Mouse (Mus musculus): ENCODE results near the gene Fgfrl1. TPM values are rescaled to one million over a fixed set of nuclear protein-coding genes. Genes with fewer than 3 reads are reported as not detected.

Fgfrl1 gene
- total RNA-seq (2015; ENCODE audit: low replicate concordance) = 14.0 and 15.2 TPM in 2 replicates
- 18.5 and 21.0 TPM in 2 replicates for total RNA-seq (2017; ENCODE audit: low replicate concordance)

DNA sequence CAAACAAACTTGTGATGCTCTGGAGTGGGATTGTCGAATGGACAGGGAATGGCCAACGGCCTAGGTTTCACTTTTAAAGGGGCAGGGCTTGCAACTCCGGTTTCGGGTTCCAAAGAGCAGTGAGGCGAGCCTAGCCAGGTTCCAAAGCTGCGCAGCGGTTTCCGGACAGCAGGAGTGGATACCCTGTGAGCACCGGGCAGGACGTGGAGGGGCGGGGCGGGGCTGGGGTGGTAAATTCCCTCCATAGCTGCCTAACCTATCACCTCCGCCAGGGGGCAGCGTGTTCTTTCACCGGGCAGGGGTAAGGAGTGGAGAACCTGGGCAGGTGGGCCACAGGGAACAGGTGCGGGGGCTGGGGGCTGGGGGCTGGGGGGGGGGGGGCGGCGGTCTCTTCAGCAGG is at the start of gene Fgfrl1:
TSS of gene Fgfrl1 (plus strand) at position 112 of the 400 bp plus-strand sequence.
- peak; percentile 48 for ATAC-seq (replicated peaks; ENCODE audit: low FRiP score, poor library complexity, severe bottlenecking)

DNA sequence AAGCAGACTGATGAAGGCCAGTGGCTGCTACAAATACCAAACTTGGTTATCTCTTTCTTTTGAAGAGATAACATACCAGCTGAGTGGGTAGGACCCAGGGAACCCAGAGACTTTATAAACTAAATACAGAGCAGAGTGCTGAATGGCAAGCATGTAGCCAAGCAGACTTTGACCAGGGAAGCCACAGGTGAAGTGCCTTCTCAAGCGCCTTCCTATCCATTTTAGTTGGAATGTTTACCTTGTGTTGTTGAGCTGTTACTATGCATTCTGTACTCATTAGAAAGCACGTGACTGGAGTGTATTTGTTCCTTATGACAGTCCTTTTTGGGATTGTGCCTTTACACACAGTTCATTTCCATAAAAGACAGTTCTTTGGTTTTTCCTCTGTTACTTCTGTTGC is 48.5 kb upstream of the Fgfrl1 start:
- ATAC-seq (replicated peaks; ENCODE audit: low FRiP score, poor library complexity, severe bottlenecking) = no peak

DNA sequence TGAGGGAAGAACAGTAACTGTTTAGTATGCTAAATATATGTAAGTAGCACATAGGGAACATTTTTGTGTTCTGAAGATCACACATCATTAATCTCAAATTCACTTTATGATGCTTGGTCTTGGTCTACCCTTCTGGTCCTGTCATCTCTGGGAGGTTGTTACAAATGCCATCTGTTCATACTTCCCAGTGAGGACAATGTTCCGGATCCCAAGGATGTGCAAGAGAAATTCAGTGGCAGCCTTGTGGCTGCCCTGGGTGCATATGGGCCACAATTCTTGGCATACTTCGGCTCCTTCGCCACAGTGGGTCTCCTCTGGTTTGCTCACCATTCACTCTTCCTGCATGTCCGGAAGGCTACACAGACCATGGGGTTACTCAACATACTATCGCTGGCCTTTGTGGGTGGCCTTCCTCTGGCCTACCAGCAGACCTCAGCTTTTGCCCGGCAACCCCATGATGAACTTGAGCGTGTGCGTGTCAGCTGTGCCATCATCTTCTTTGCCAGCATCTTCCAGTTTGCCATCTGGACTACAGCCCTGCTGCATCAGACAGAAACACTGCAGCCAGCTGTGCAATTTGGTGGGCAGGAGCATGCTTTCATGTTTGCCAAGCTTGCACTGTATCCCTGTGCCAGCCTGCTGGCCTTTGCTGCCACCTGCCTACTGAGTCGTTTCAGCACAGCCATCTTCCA is 46.4 kb upstream of the Fgfrl1 start:
- no peak for ATAC-seq (replicated peaks; ENCODE audit: low FRiP score, poor library complexity, severe bottlenecking)

DNA sequence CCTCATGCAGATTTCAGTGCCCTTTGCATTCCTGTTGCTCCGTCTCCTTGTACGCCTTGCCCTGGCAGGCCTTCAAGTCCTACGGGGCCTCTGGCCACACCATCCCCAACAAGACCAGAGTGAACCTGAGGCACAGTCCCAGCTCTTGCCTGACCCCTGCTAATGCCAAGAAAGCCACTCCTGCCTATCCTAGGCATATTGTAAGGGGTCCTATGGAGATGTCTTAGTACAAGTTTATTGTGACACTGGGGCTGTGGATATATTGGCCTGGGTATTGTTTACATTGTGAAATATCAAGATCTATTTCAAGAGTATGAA is 45.9 kb upstream of the Fgfrl1 start:
- no peak for ATAC-seq (replicated peaks; ENCODE audit: low FRiP score, poor library complexity, severe bottlenecking)

DNA sequence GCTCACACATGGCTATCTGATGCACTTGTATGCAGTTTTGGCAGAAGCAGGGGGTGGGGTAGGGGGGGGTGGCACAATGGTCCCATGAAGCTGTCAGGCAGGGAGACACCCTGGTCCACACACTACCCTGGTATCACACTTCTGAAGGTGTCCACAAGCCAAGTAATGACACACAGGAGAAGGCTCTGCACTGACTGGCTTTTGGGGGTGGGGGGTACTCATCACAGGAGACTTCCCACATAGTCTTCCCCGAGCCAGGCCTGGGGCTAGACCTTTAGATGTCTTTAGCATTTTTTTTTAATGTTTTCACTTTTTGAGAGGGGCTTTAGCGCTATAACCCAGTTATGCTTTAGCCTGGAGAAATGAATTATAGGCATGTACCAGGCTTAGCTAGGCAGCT is 44.9 kb upstream of the Fgfrl1 start:
- no peak for ATAC-seq (replicated peaks; ENCODE audit: low FRiP score, poor library complexity, severe bottlenecking)

DNA sequence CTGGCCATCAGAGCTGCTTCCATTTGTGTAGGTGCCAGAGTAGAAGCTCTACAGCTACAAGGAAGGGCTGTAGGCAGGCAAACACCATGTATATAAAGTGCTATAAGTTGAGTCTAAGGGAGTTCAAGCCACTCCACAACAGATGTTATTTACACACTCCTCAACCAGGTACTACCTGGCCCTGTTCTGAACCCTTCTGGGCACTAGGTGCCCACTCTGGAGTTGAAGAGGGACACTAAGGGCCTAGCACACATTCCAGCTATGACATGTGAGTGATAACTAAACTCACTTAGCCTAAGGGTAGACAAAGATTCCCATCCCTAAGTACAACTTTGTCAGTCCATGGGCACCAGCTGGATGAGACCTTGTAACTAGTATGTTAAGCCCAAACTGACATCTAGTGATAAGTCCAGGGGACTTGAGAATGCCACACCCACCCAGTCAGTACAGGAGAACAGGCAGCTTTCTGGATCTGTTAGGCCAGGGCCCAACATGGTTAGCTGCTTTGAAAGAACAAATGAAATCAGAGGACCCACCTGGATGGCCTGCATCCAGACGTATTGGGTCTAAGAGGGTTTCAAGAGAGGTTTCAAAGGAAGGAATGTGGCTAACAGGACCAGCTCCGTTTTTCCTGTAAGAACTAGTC is 44.2 kb upstream of the Fgfrl1 start:
- no peak for ATAC-seq (replicated peaks; ENCODE audit: low FRiP score, poor library complexity, severe bottlenecking)

DNA sequence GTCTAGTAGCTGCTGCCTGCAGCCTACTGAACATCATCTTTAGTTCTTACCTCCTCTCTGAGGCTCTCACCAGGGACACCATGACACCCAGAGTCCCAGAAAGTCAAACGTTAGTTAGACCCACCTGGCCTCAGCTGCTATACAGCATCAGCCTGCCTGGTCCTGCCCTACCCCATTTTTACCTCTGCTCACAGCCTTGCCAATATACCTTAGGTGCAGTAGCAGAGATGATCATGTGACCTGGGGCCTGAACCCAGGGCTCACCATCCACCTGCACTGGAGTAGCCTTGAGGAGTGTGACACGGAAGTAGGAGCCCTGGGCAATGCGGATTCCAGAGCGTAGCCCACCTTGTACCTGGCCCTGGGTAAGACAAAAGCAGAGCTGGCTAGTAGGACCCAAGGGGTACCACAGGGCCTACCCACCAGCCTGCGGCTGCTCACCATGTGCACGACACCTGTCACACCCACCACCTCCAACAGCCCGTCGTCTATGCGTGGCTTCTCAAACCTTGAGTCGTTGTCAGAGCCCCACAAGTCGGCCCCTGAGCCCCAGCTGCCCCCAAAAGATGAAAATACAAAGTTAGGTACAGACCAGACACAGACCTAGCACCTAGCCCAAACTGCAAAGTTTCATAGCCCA is 43.1 kb upstream of the Fgfrl1 start:
- ATAC-seq (replicated peaks; ENCODE audit: low FRiP score, poor library complexity, severe bottlenecking) = no peak

DNA sequence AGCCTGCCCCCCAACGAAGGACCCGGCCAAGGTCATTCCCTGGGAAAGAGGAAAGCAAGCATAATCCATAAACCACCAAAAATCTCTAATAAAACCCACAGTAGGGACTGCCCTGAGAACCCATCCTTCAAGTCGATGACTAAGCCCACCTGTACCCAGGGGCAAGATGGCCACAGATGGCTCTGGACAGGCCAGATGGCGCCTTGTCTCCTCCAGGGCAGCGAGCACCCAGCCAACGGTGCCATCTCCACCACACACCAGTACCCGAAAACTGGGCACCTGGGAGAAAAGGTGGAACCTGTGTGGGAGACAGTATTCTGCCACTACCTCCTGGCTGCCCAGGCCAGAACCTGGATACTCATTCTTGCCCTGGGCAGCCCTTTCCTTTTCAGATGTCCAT is 41.8 kb upstream of the Fgfrl1 start:
- no peak for ATAC-seq (replicated peaks; ENCODE audit: low FRiP score, poor library complexity, severe bottlenecking)

DNA sequence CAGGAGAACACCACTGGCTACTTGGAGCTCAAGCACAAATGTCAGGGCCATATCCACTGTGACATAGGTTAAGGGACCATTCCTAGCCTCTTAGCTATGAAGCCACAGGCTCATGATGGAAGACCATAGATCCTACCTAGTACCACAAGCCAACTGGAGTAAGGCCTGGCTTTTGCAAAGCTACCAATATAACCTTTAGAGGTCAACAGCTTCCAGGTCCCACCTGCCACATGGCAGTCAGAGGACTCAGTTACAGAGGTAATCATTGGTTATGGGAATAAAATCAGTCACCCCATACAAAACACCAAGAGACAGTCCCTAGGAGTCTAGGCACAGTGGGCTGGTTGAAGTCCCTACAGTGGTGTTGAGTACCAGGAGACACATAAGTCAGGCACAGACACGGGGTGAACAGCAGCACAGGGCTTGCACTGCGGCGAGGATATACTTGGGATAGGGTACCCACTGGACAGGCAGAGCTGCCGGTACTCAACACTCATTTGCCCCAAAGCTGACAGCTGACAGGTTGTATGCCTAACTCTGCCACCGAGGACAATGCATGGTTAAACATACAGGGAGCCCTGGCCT is 41.0 kb upstream of the Fgfrl1 start:
- no peak for ATAC-seq (replicated peaks; ENCODE audit: low FRiP score, poor library complexity, severe bottlenecking)

DNA sequence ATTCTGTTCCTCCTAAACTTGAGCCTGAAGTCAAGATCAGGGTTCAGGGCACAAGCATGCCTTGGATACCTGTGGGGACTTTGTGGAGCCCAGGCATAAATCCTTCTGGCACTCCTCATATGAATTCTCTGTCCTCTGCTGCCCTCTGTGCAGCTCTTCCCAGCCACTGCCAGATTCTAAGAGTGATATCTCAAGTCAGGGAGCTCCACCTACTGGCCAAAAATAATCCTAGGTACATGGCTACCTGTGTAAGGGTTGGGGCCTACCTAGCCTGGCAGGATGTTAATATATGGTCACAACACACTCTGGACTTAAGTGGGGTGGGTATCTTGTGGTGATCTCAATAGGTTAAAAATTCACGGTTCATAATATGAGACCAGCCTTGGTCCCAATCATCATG is 40.4 kb upstream of the Fgfrl1 start:
- ATAC-seq (replicated peaks; ENCODE audit: low FRiP score, poor library complexity, severe bottlenecking) = peak; percentile 78

DNA sequence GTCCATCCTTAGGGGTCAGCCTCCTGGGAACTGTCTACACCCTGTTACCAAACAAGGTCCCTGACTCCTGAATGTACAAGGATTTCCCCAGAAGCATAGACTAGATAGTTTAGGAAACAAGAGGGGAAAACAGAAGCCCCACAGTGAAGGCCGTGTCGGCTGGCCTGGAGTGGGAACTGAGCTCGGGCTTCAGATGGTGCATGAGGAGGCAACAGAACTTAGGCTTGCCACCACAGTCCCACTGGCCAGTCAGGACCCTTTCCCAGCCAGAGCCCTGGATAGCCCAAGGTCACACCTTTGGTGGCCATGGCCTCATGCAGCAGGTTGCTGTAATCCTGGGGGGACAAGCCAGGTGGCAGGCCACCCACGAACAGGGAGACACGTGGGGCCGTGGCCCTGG is 38.8 kb upstream of the Fgfrl1 start:
- ATAC-seq (replicated peaks; ENCODE audit: low FRiP score, poor library complexity, severe bottlenecking) = no peak

DNA sequence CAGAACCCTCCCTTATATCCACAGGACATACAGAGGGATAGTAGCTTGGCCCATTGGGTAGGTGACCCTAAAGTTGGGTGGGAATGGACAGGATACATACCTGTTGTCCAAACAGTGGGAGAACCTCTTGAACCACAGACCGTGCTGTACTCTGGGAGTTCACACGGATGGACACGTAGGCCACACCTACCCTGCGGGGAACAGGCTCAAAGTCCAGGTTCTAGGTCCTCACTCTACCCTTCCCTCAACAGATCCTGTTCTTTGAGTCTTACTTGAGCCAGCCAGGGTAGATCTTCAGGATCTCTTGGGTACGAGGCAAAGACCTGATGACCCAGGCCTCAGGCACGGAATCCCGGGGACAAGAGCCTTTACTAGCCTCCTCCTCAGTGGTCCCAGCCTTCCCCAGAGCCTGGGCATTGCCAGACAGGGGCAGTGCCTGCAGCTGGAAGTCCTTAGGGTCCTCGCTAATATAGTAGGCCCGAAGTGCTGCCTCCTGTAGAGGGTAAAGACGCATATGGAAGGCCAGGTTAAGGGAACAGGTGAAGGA is 37.7 kb upstream of the Fgfrl1 start:
- no peak for ATAC-seq (replicated peaks; ENCODE audit: low FRiP score, poor library complexity, severe bottlenecking)

DNA sequence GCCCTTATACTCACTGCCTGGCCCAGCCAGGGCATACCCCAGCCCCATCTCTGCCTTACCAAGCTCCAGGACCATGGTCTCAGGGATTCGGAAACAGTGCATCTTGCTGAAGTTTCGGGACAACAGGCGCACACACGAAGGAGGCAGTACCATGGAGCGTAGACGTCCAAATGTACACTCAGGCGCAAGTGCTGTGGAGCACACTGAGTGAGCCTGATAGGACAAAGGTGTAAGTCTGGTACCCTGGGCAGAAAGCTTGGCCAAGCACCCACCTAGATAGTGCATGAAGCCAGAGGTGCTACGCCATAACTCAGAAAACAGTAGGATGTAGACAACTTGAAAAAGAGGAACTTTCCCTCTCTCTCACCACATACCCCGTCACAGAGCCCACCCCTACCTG is 36.8 kb upstream of the Fgfrl1 start:
- no peak for ATAC-seq (replicated peaks; ENCODE audit: low FRiP score, poor library complexity, severe bottlenecking)

DNA sequence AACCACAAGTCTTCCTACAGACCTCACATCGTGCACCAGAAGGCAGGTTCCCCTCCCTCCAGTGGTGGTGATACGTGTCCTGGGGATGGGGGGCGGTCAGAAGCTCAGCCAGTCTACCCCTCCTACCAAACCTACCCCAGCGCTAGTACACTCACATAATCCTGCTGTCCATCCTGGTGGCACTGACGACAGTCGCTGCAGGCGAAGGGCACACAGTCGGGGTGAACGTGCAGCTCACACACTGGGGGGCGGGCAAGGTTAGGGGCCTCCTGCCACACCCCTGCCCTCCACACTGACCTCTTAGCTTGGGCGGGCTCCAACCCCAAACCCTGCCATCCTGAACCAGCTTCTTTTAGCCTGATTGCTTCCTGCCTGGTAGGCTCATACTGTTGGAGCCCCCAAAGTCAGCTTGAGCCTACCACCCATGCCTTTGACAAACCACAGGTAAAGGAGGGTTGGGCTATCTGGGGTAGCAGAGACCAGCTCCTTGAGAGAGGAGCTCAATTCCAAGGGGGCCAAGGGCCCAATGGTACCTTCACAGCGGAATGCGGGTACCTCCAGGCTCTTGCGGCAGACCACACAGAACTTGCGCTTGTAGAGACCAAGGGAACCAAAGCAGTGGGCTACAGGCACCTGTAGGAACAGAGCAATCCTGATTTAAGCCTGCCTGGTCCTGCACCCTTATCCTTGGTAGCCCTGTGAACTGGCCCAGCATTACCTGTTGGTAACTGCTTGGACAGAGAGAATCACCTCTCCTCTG is 36.1 kb upstream of the Fgfrl1 start:
- no peak for ATAC-seq (replicated peaks; ENCODE audit: low FRiP score, poor library complexity, severe bottlenecking)

DNA sequence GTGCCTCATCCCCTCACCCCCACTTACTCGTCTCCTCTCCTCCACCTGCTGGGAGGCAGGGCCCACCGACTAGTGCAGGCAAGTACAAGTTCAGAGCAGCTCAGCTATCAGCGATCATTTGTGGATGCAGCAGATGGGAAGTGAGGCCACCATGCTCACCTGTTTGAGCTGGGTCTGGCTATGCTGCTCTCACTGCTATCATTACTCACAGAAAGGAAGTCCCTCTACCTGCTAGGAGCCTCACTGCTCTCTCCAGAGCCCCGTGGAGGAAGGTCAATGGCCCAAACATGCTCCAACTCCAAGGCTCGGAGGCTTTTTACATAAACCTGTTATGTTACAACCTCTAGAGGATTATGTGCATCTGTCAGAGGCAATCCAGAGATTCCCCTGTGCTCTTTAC is 34.8 kb upstream of the Fgfrl1 start:
- no peak for ATAC-seq (replicated peaks; ENCODE audit: low FRiP score, poor library complexity, severe bottlenecking)

DNA sequence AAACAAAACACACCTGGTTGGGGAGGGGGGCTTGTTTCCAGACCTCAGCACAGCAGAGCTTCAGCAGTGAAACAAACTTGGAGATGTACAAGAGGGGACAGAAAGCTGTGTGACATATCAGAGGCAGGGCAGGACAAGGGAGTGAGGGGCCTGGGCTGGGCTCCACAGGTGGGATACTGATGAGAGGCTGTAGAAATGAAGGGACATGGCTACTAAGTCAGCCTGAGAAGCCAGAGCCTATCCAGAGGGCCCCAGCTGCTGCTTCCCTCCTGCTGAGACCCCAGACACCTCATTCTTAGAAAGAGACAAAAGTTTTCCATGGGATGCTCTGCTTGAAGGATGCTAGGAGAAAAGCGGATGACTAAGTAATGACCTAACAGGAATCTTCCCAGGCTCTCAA is 33.6 kb upstream of the Fgfrl1 start:
- ATAC-seq (replicated peaks; ENCODE audit: low FRiP score, poor library complexity, severe bottlenecking) = no peak

DNA sequence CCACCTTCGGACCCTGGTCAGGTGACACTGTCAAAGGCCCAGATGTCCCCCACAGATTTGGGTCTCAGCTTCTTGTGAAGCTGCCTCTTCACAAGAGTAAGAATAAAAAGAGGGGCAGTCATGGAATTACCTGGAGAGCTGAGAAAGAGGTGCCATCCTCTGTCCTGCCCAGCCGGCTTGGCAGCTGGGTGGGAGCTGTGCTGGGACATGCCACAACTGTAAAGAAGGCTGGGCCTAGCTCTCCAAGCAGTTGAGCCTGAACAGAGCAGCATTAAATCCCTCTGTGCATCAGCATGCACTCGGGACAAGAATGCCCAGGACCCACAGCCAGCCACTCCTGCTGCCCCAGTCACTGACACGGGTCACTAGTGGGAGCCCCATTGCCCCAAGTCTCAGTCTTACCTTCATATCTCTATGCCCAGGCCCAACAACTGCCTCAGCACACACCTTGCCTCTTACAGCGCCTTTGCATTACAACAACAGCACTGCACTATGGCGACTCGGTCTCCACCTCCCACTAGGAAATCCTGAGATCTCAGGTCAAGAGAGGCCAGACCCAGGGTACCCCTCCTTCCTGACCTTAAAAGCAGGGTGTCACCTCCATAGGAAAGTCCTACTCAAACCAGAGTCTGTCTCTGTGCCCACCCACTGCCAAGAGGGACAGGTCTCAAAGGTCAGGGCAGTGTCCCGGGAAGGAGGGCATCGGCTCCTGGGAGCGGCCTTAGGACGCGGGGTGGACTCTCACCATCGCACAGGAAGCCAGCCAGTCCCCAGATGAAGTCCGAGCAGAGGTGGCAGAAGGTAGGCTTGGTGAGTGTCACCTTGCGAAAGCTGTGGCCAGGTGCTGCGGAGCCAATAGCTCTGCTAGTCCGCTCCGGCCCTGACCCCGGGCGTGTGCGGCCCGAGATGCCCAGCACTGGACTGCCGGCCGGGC is 32.2 kb upstream of the Fgfrl1 start, which contains the start of gene Idua:
TSS of gene Idua (plus strand) at position 634 of the 934 bp plus-strand sequence.
- peak; percentile 49 for ATAC-seq (replicated peaks; ENCODE audit: low FRiP score, poor library complexity, severe bottlenecking)

DNA sequence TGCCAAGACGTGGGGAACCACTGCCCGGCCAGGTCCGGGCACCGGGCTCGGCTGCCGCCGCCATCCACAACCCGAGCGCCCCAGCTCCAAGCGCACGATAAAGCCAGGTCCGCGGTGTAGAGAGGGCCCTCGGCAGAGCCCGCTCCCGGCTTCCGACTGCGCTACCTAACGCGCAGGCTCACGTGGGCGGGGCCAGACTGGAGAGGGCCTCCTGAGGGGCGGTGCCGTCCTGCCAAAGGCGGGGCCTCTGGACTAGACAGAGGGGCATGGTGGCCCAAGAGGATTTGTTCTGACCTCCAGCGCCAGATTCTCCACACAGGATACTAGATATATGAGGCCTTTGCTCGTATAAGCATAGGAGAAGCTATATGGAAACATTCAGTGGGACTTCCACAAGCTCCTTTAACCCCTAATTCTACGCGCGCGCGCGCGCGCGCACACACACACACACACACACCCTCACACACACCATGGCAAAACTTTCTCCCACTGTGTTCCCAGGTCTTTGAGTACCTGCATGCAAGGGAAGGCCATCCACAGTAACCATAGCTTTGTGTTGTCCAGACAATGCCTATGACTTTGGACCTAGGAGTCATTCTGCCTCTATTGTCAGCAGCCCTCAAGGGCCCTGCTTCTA is 31.4 kb upstream of the Fgfrl1 start:
- ATAC-seq (replicated peaks; ENCODE audit: low FRiP score, poor library complexity, severe bottlenecking) = peak; percentile 98
